Mouse (Mus musculus): ENCODE measurements around the gene Tnfrsf13c.

GRCm38 (mm10) chr15:82181131-82181530 is 43.0 kb downstream of the Tnfrsf13c start:
- TF ChIP-seq GATA1 (IDR thresholded peaks at IDR 0.05; ENCODE audit: low read length) (no peak), TAL1 (IDR thresholded peaks at IDR 0.05; ENCODE audit: low read length) (no peak)

All from erythroblast, embryonic 14.5 days (primary cell).